In genomic region chr15:86214549-86215201, GRCm38 (mm10) we compare ENCODE assay signal across 8 mouse cellular contexts. TPM values are rescaled to one million over a fixed set of nuclear protein-coding genes. Genes with fewer than 3 reads are reported as not detected.
DNase-seq lines count a peak whose midpoint lies in the region; ATAC-seq and TF ChIP-seq lines count a peak whose summit lies in the region.

No protein-coding gene starts in this region.

- peak overlapping the region; percentile 88 for H3K27ac ChIP-seq in left cerebral cortex, adult 2 months
- peak overlapping the region; percentile 73 for H3K27ac ChIP-seq in embryonic facial prominence, embryonic 11.5 days (replicated peaks; ENCODE audit: low read depth, low read length)
- H3K27ac ChIP-seq in intestine, embryonic 15.5 days = peak overlapping the region; percentile 91
- no peak overlapping the region for H3K27ac ChIP-seq in neural tube, embryonic 12.5 days

- H3K4me2 ChIP-seq in embryonic facial prominence, embryonic 11.5 days (ENCODE audit: low read depth, low read length) = peak overlapping the region; percentile 95
- peak overlapping the region; percentile 97 for H3K4me2 ChIP-seq in intestine, embryonic 15.5 days (replicated peaks)
- peak overlapping the region; percentile 99 for H3K4me2 ChIP-seq in neural tube, embryonic 12.5 days (replicated peaks)

- TF ChIP-seq CTCF in left cerebral cortex, adult 2 months (IDR thresholded peaks at IDR 0.05) = no peak

- peak overlapping the region; percentile 84 for H3K4me3 ChIP-seq in left cerebral cortex, adult 2 months
- peak overlapping the region; percentile 91 for H3K4me3 ChIP-seq in embryonic facial prominence, embryonic 11.5 days (ENCODE audit: low read depth, low read length)
- peak overlapping the region; percentile 86 for H3K4me3 ChIP-seq in intestine, embryonic 15.5 days (replicated peaks)
- peak overlapping the region; percentile 89 for H3K4me3 ChIP-seq in neural tube, embryonic 12.5 days

- peaks cover 3% of the 10 kb centered on the region; the same call in 1 of the 2 replicates for H3K4me1 ChIP-seq in embryonic facial prominence, embryonic 11.5 days (ENCODE audit: control insufficient read depth, insufficient read depth, low read length)
- H3K4me1 ChIP-seq in intestine, embryonic 15.5 days (replicated peaks) = peaks cover 15% of the 10 kb centered on the region
- H3K4me1 ChIP-seq in neural tube, embryonic 12.5 days = peaks cover 27% of the 10 kb centered on the region

- H3K9ac ChIP-seq in embryonic facial prominence, embryonic 11.5 days (replicated peaks; ENCODE audit: low read length) = peak overlapping the region; percentile 88
- peak overlapping the region; percentile 91 for H3K9ac ChIP-seq in intestine, embryonic 15.5 days
- peak overlapping the region; percentile 87 for H3K9ac ChIP-seq in neural tube, embryonic 12.5 days

- no peaks in the 10 kb centered on the region for H3K9me3 ChIP-seq in embryonic facial prominence, embryonic 11.5 days (replicated peaks; ENCODE audit: control insufficient read depth, low read length)
- no peaks in the 10 kb centered on the region for H3K9me3 ChIP-seq in intestine, embryonic 15.5 days
- H3K9me3 ChIP-seq in neural tube, embryonic 12.5 days = no peaks in the 10 kb centered on the region

- DNase-seq in left cerebral cortex, adult 2 months (ENCODE audit: extremely low spot score in 1 of 2, low spot score in 2 of 2) = no peak
- DNase-seq in left cerebral cortex, adult 11 months (ENCODE audit: low spot score) = no peak
- DNase-seq in embryonic facial prominence, embryonic 11.5 days (ENCODE audit: low spot score) = no peak
- no peak for DNase-seq in urinary bladder, postnatal 10 days (ENCODE audit: low spot score)
- no peak for DNase-seq in ovary, adult 18-20 months (ENCODE audit: low spot score)
- DNase-seq in cerebellum, postnatal 36 days = no peak

- H3K36me3 ChIP-seq in embryonic facial prominence, embryonic 11.5 days (replicated peaks; ENCODE audit: control insufficient read depth, insufficient read depth, low read depth, low read length) = no peaks in the 10 kb centered on the region
- no peaks in the 10 kb centered on the region for H3K36me3 ChIP-seq in intestine, embryonic 15.5 days
- H3K36me3 ChIP-seq in neural tube, embryonic 12.5 days = no peaks in the 10 kb centered on the region

- intact Hi-C loops in left cerebral cortex, adult 2 months (cut with DNase I) = loop anchor here (1.0 to 10.0 kb wide), 2 partner anchors 29 to 160 kb away; partner anchors contain the start of gene Gramd4

- H3K27me3 ChIP-seq in embryonic facial prominence, embryonic 11.5 days (ENCODE audit: control insufficient read depth, insufficient read depth, low read length) = no peaks in the 10 kb centered on the region
- H3K27me3 ChIP-seq in intestine, embryonic 15.5 days (replicated peaks) = no peaks in the 10 kb centered on the region
- no peaks in the 10 kb centered on the region for H3K27me3 ChIP-seq in neural tube, embryonic 12.5 days (replicated peaks)

- WGBS in embryonic facial prominence, embryonic 11.5 days = 15% methylated on average over 25 of the region's 25 CpGs
- 13% methylated on average over 25 of the region's 25 CpGs for WGBS in intestine, embryonic 15.5 days
- WGBS in neural tube, embryonic 12.5 days = 17% methylated on average over 25 of the region's 25 CpGs

- peak; percentile 5; the same call in 1 of the 2 replicates for ATAC-seq in embryonic facial prominence, embryonic 11.5 days (replicated peaks; ENCODE audit: insufficient number of reproducible peaks, low FRiP score, low TSS enrichment, low read depth)
- peak; percentile 7; the same call in 1 of the 2 replicates for ATAC-seq in intestine, embryonic 15.5 days
- no peak for ATAC-seq in neural tube, embryonic 12.5 days (ENCODE audit: low FRiP score, low read depth)

RNA-seq across cellular contexts. Expression of gene Tbc1d22a, which starts 0.4 kb away (rescaled TPM):
- total RNA-seq in left cerebral cortex, adult 2 months (2021) = 10 to 100 TPM; 32.8 to 34.3 TPM
- polyA plus RNA-seq in embryonic facial prominence, embryonic 11.5 days (2014; fragmentation: Nextera tagmentation; extraction: Ambion mirVana) = 6.2 and 7.6 TPM in 2 replicates
- polyA plus RNA-seq in intestine, embryonic 15.5 days (2015; fragmentation: Nextera tagmentation; extraction: Ambion mirVana) = 10.0 and 10.9 TPM in 2 replicates
- polyA plus RNA-seq in neural tube, embryonic 12.5 days (2016; fragmentation: Nextera tagmentation; extraction: Ambion mirVana) = 12.6 and 13.6 TPM in 2 replicates

RNA-seq across cellular contexts. Expression of gene Cerk, which starts 28.7 kb away (rescaled TPM):
- 10 to 100 TPM; 57.9 to 59.0 TPM for total RNA-seq in left cerebral cortex, adult 2 months (2021)
- polyA plus RNA-seq in embryonic facial prominence, embryonic 11.5 days (2014; fragmentation: Nextera tagmentation; extraction: Ambion mirVana) = 16.3 and 17.6 TPM in 2 replicates
- polyA plus RNA-seq in intestine, embryonic 15.5 days (2015; fragmentation: Nextera tagmentation; extraction: Ambion mirVana) = 8.4 and 8.9 TPM in 2 replicates
- 31.3 and 33.4 TPM in 2 replicates for polyA plus RNA-seq in neural tube, embryonic 12.5 days (2016; fragmentation: Nextera tagmentation; extraction: Ambion mirVana)
